7 mouse cellular contexts compared by ENCODE assay signal in the genomic region with DNA sequence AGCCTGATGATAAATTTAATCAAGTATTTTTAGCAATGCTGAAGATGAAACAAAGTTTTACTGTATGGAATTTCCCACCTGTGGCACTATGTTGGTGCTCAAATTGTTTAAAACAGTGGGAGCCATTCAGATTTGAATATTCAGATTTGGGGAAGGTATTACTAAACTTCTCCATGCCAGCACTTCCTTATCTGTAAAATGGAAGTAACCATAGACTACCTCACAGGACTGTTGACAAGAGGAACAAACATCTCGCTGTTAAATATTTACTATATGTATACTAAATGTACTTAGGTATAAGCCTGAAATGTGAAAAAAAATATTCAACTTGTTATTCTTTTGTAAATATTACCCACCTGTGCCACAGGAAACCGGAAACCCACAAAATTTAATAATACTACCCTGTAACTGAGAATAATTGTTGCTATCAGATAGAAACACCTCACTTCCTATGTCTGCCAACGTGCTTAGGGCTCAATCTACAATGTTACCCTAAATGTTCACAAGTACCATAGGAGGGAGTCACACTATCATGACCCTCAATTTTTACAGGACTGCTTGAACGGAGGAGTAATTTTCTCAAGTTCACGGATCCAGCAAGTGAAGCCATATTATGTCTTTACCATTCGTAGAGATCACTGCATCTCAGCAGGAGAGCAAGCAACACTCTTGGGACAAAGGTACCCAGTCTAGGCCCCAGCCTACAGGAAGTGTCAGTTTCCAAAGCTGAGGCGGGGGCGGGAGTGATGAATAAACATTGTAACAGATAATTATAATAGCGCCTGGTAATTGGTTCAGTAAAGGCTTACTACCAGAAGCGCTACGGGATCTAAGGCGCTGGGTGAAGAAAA. TPM values are rescaled to one million over a fixed set of nuclear protein-coding genes. Genes with fewer than 3 reads are reported as not detected.
DNase-seq lines count a peak whose midpoint lies in the region; ATAC-seq lines count a peak whose summit lies in the region.

No protein-coding gene starts in this region.

- DNase-seq in right cerebral cortex, adult 18-20 months = peak; percentile 16
- DNase-seq in right cerebral cortex, postnatal 10 days (ENCODE audit: low spot score in 2 of 2) = no peak
- peak; percentile 70 for DNase-seq in splenic B cell, adult 2 months (ENCODE audit: low read depth, low spot score)
- DNase-seq in adrenal gland, postnatal 10 days = no peak
- no peak for DNase-seq in thymus, postnatal 14 days

- H3K9me3 ChIP-seq in limb, embryonic 15.5 days = no peaks in the 10 kb centered on the region

- peaks cover 11% of the 10 kb centered on the region; the same call in 1 of the 2 replicates for H3K4me1 ChIP-seq in limb, embryonic 15.5 days

- peak overlapping the region; percentile 80 for H3K4me2 ChIP-seq in limb, embryonic 15.5 days

- 14% methylated on average over 12 of the region's 12 CpGs for WGBS in limb, embryonic 15.5 days

- no peaks in the 10 kb centered on the region for H3K27me3 ChIP-seq in limb, embryonic 15.5 days
- no peaks in the 10 kb centered on the region for H3K27me3 ChIP-seq in splenic B cell, adult 2 months (ENCODE audit: control insufficient read depth, insufficient read depth, low read length, poor library complexity, severe bottlenecking)

- H3K9ac ChIP-seq in limb, embryonic 15.5 days = peak overlapping the region; percentile 84; the same call in 1 of the 2 replicates

- peak overlapping the region; percentile 83; the same call in 1 of the 2 replicates for H3K27ac ChIP-seq in limb, embryonic 15.5 days

- peaks cover 23% of the 10 kb centered on the region for H3K36me3 ChIP-seq in limb, embryonic 15.5 days
- peaks cover 29% of the 10 kb centered on the region for H3K36me3 ChIP-seq in splenic B cell, adult 2 months (ENCODE audit: control insufficient read depth, insufficient read depth, low read length, poor library complexity, severe bottlenecking)

- peak; percentile 46 for ATAC-seq in erythroid progenitor cell, adult 5-6 weeks (replicated peaks; ENCODE audit: low FRiP score, poor library complexity, severe bottlenecking)
- 0 out of 2 replicates have a peak, but pooled peaks have one; percentile 5 for ATAC-seq in limb, embryonic 15.5 days (ENCODE audit: insufficient number of reproducible peaks, low FRiP score, low TSS enrichment, low read depth)

- H3K4me3 ChIP-seq in limb, embryonic 15.5 days = peak overlapping the region; percentile 96

RNA-seq across cellular contexts. Expression of a gene that starts 0.6 kb away (rescaled TPM):
- 21.0 and 22.0 TPM in 2 replicates for total RNA-seq in erythroid progenitor cell, adult 5-6 weeks (2015; ENCODE audit: low replicate concordance)
- total RNA-seq in erythroid progenitor cell, adult 5-6 weeks (2017; ENCODE audit: low replicate concordance) = 23.0 and 38.6 TPM in 2 replicates
- polyA plus RNA-seq in limb, embryonic 15.5 days (2015; fragmentation: Nextera tagmentation; extraction: Ambion mirVana) = 42.8 and 46.4 TPM in 2 replicates
- total RNA-seq in adrenal gland, postnatal 10 days (2021) = 10 to 100 TPM; 71.9 to 89.4 TPM

RNA-seq across cellular contexts. Expression of a gene that starts 12.6 kb away (rescaled TPM):
- not detected in 2 replicates for total RNA-seq in erythroid progenitor cell, adult 5-6 weeks (2015; ENCODE audit: low replicate concordance)
- total RNA-seq in erythroid progenitor cell, adult 5-6 weeks (2017; ENCODE audit: low replicate concordance) = not detected in 2 replicates
- 1.5 and 2.2 TPM in 2 replicates for polyA plus RNA-seq in limb, embryonic 15.5 days (2015; fragmentation: Nextera tagmentation; extraction: Ambion mirVana)
- under 1 TPM; 0.39 to 0.87 TPM for total RNA-seq in adrenal gland, postnatal 10 days (2021)

RNA-seq across cellular contexts. Expression of a gene that starts 31.9 kb away (rescaled TPM):
- total RNA-seq in erythroid progenitor cell, adult 5-6 weeks (2015; ENCODE audit: low replicate concordance) = 1.8 TPM in 1 of 2 replicates, not detected in the other
- 1.4 and 1.7 TPM in 2 replicates for total RNA-seq in erythroid progenitor cell, adult 5-6 weeks (2017; ENCODE audit: low replicate concordance)
- polyA plus RNA-seq in limb, embryonic 15.5 days (2015; fragmentation: Nextera tagmentation; extraction: Ambion mirVana) = 245 and 272 TPM in 2 replicates
- 100 to 1,000 TPM; 127 to 128 TPM for total RNA-seq in adrenal gland, postnatal 10 days (2021)

RNA-seq across cellular contexts. Expression of a gene that starts 36.6 kb away (rescaled TPM):
- total RNA-seq in erythroid progenitor cell, adult 5-6 weeks (2015; ENCODE audit: low replicate concordance) = 74.6 and 93.1 TPM in 2 replicates
- 1.1 and 26.1 TPM in 2 replicates for total RNA-seq in erythroid progenitor cell, adult 5-6 weeks (2017; ENCODE audit: low replicate concordance)
- polyA plus RNA-seq in limb, embryonic 15.5 days (2015; fragmentation: Nextera tagmentation; extraction: Ambion mirVana) = 196 and 218 TPM in 2 replicates
- total RNA-seq in adrenal gland, postnatal 10 days (2021) = 100 to 1,000 TPM; 204 to 212 TPM

RNA-seq across cellular contexts. Expression of a gene that starts 45.8 kb away (rescaled TPM):
- total RNA-seq in erythroid progenitor cell, adult 5-6 weeks (2015; ENCODE audit: low replicate concordance) = 1.7 and 2.5 TPM in 2 replicates
- total RNA-seq in erythroid progenitor cell, adult 5-6 weeks (2017; ENCODE audit: low replicate concordance) = 1.4 and 1.9 TPM in 2 replicates
- polyA plus RNA-seq in limb, embryonic 15.5 days (2015; fragmentation: Nextera tagmentation; extraction: Ambion mirVana) = 5.8 and 6.5 TPM in 2 replicates
- total RNA-seq in adrenal gland, postnatal 10 days (2021) = 1 to 10 TPM; 6.2 to 7.9 TPM

Comparison
In these comparisons a context has a peak if more than half of its experiments do, and no peak if none do; other contexts are left out.
1. DNase-seq: peak in right cerebral cortex, adult 18-20 months (single experiment) and splenic B cell, adult 2 months (single experiment); none in right cerebral cortex, postnatal 10 days (0 of 2), adrenal gland, postnatal 10 days (single experiment) and thymus, postnatal 14 days (single experiment).
2. RNA of a gene that starts 31.9 kb away (total RNA-seq): 127 to 128 TPM in adrenal gland, postnatal 10 days; 1.4 to 1.8 TPM in erythroid progenitor cell, adult 5-6 weeks; every median in the first group is over 10 times any median in the second.